Mouse (Mus musculus) cerebellum, adult 8-10 months (tissue): ENCODE measurements around the gene Mdga1.

Experiments
- DNase-seq: peaks from one replicate; pipeline ENCODE4 v3.0.0; 2022

Mdga1 gene

GRCm38 (mm10) chr17:29918791-29919551, 50.9 kb downstream of the Mdga1 start:
- no peak for DNase-seq

- no peak for DNase-seq
Measured at GRCm38 (mm10) chr17:29916968-29917367, 52.9 kb downstream of the Mdga1 start.

- DNase-seq = no peak
Measured at GRCm38 (mm10) chr17:29915820-29916219, 54.1 kb downstream of the Mdga1 start.

- no peak for DNase-seq
Measured at GRCm38 (mm10) chr17:29913301-29913965, 56.5 kb downstream of the Mdga1 start.

GRCm38 (mm10) chr17:29912733-29913132, 57.2 kb downstream of the Mdga1 start:
- DNase-seq = no peak

GRCm38 (mm10) chr17:29909031-29909430, 60.9 kb downstream of the Mdga1 start:
- no peak for DNase-seq

- no peak for DNase-seq
Measured at GRCm38 (mm10) chr17:29904694-29905093, 65.2 kb downstream of the Mdga1 start.

- DNase-seq = no peak
Measured at GRCm38 (mm10) chr17:29902406-29903155, 67.3 kb downstream of the Mdga1 start.

GRCm38 (mm10) chr17:29900289-29900688, 69.6 kb downstream of the Mdga1 start:
- DNase-seq = no peak

GRCm38 (mm10) chr17:29896181-29897054, 73.5 kb downstream of the Mdga1 start:
- no peak for DNase-seq

GRCm38 (mm10) chr17:29895566-29895965, 74.3 kb downstream of the Mdga1 start:
- no peak for DNase-seq

GRCm38 (mm10) chr17:29894965-29895364, 74.9 kb downstream of the Mdga1 start:
- DNase-seq = no peak

- DNase-seq = no peak
Measured at GRCm38 (mm10) chr17:29890451-29891110, 79.3 kb downstream of the Mdga1 start.

GRCm38 (mm10) chr17:29888981-29889980, 80.6 kb downstream of the Mdga1 start:
- DNase-seq = peak; percentile 77

- peak; percentile 41 for DNase-seq
Measured at GRCm38 (mm10) chr17:29887881-29888826, 81.7 kb downstream of the Mdga1 start.

GRCm38 (mm10) chr17:29887271-29887880, 82.5 kb downstream of the Mdga1 start:
- DNase-seq = peak; percentile 47

- DNase-seq = no peak
Measured at GRCm38 (mm10) chr17:29886655-29887251, 83.1 kb downstream of the Mdga1 start.

- DNase-seq = no peak
Measured at GRCm38 (mm10) chr17:29886061-29886460, 83.8 kb downstream of the Mdga1 start.

GRCm38 (mm10) chr17:29884596-29884995, 85.3 kb downstream of the Mdga1 start:
- DNase-seq = peak; percentile 42
